Mouse (Mus musculus): ENCODE data around the gene Fggy.
A peak's percentile ranks its signal among the peaks of the same experiment; 100 is the strongest.

Gene Fggy

DNA sequence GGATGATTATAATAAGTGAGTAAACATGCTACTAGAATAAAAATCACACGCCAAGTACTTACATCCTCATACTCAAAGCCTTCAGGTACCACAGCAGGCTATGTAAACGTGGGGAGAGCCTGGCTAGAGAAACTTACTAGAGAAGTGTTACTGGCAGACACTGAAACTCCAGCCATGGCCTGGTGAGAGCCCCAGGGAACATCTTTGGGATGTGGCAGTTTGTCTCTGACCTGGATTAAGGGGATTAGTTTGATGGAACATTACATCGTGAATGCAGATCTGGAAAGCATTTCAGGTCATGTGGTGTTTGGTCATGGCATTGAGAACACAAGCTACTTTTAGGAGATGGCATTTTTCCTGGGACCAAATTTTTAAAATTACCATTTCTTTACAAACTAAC, 303.3 kb downstream of the Fggy start:
- no peak for DNase-seq (ENCODE audit: low read depth)

- peak; percentile 48 for DNase-seq (ENCODE audit: low read depth)
These were observed 303.8 kb downstream of the Fggy start for GRCm38 (mm10) chr4:95861074-95861473.

- peak; percentile 74 for DNase-seq (ENCODE audit: low read depth)
These were observed 304.4 kb downstream of the Fggy start for GRCm38 (mm10) chr4:95861741-95862155.

DNA sequence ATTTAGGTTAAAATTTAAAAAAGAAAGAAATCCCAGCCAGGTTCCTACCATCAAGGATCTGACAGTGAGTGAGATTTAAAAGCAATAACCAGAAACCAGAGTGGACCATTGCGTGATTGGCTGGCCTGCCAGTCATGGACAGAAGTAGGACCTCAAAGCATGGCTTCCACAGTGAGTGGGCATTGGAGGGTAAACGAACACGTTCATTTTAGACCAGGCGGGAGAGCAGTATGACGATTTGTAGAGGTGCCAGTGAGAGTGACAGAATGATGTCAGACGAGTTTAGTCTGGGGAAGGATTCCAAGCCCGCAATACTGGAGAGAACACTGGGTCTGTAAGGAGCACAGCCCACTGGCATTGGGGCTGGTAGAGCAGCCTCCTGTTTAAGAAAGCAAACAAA, 305.0 kb downstream of the Fggy start:
- no peak for DNase-seq (ENCODE audit: low read depth)

- DNase-seq (ENCODE audit: low read depth) = peak; percentile 31
These were observed 305.6 kb downstream of the Fggy start for GRCm38 (mm10) chr4:95862781-95863499.

- no peak for DNase-seq (ENCODE audit: low read depth)
These were observed 306.1 kb downstream of the Fggy start for GRCm38 (mm10) chr4:95863500-95863803.

GRCm38 (mm10) chr4:95865251-95865650, 307.9 kb downstream of the Fggy start:
- DNase-seq (ENCODE audit: low read depth) = peak; percentile 57

DNA sequence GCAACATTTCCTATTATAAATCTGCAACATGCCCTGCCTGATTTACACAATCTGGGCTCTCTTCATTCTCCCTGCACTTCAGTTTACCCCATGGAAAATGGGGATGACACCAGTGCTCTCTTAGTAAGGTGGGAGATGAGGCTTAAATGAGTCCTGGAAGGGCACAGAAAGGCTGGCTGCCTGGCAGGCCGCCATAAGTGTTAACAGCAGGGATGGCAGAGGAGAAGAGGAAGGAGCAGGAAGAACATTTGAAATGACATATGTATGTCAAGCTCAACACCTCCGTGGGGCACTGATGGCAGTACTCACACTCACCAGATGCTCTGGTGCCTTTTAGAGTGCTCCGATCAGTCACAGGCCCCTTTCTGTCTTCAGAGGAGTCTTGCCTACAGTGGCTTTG, 308.6 kb downstream of the Fggy start:
- DNase-seq (ENCODE audit: low read depth) = no peak

GRCm38 (mm10) chr4:95867103-95867502, 309.8 kb downstream of the Fggy start:
- no peak for DNase-seq (ENCODE audit: low read depth)

GRCm38 (mm10) chr4:95868348-95868747, 311.0 kb downstream of the Fggy start:
- no peak for DNase-seq (ENCODE audit: low read depth)

- peak; percentile 91 for DNase-seq (ENCODE audit: low read depth)
These were observed 314.0 kb downstream of the Fggy start for GRCm38 (mm10) chr4:95871216-95871881.

DNA sequence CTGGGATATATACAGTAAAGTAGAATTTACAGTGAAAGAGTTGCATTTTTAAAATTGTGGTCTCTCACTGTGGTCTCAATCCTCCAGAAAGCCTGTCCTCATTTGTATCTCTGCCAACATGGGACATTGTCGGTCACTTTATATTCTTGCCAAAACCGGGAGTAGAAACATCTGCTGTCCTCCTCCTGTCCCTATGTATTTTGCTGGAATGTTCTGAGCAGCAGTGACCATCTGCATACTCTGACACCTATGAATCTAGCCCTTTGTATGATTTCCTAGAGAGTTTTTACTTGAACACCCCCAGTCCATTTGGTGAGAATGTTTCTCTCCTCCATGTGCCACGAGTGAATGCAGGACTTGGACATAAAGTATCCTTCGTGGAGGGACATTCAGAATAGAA, 318.6 kb downstream of the Fggy start:
- DNase-seq (ENCODE audit: low read depth) = no peak

- no peak for DNase-seq (ENCODE audit: low read depth)
These were observed 320.1 kb downstream of the Fggy start for GRCm38 (mm10) chr4:95877436-95877835.

- no peak for DNase-seq (ENCODE audit: low read depth)
These were observed 324.5 kb downstream of the Fggy start for GRCm38 (mm10) chr4:95881751-95882350.

GRCm38 (mm10) chr4:95884184-95885145, 327.2 kb downstream of the Fggy start:
- DNase-seq (ENCODE audit: low read depth) = no peak

- DNase-seq (ENCODE audit: low read depth) = no peak
These were observed 338.0 kb downstream of the Fggy start for GRCm38 (mm10) chr4:95895199-95895754.

DNA sequence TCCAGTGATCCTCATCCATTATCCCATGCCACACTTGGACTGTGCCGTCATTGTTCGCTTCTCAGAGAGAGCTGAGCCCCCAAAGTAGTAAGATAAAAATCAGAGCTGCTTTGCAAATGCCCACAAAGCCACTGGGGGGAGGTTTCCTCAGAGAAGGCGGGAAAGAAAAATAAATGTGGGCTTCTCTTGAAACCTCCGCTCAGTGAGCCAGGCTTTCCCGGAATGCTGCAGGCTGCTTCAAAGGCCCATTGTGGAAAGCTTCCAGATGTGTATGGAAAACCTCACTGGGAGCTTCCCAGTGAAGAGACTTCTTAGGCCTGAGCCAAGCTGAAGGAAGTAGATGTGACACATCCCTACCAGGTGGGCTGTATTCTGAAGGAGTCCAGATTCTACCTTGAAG, 339.3 kb downstream of the Fggy start:
- DNase-seq (ENCODE audit: low read depth) = peak; percentile 80

DNA sequence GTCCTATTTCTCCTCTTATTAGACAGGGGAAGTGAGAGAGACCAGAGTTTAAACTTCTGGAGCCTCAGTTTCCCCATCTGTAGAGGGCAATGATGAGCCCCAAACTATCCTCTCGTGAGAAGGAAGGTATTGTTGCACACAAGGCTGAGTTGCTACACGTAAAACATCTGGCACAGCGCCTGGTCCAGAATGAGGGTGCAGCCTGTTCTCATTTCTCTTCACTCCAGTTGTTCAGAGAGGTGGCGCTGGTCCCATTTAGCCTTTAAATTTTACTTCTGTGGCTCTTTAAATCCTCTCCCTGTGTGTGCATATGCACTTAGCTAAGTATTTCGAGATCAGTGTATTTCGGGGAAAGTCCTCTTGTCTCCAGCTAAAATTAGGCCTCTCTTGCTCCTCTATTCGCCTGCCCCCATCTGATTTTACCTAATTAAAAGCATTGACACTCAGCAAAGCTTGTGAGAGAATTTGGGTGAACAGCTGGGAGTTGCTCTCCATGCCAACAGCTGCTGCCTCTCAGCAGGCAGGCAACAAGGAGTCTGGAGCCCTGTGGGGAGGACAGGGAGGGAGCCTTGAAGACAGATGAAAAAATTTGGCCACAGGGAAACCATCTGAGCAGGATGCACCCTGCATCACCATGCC, 340.0 kb downstream of the Fggy start:
- DNase-seq (ENCODE audit: low read depth) = peak; percentile 79

- DNase-seq (ENCODE audit: low read depth) = no peak
These were observed 341.4 kb downstream of the Fggy start for GRCm38 (mm10) chr4:95898714-95899113.

- DNase-seq (ENCODE audit: low read depth) = peak; percentile 44
These were observed 342.8 kb downstream of the Fggy start for GRCm38 (mm10) chr4:95899926-95900712.

- DNase-seq (ENCODE audit: low read depth) = peak; percentile 83
These were observed 343.5 kb downstream of the Fggy start for GRCm38 (mm10) chr4:95900815-95901214.
